9 mouse cellular contexts compared by ENCODE assay signal in the genomic region with DNA sequence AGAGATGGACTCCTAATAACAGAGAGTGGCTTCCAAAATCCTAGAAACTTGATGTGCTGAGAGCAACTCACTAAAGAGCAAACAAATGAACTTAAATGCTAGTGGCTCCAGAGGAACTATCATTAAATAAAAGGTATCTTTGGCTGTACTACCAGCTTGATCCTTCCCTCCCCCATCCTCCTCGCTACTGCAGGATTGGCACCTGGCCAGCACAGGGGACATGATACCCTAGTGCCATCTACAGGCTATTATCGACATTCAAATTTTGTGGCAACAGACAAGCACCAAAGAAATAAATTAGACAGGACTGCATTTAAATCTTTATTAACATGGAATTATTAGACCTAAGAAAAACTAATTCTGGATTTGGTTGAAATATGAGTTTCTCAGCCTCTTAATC. TPM values are rescaled to one million over a fixed set of nuclear protein-coding genes. Genes with fewer than 3 reads are reported as not detected.
DNase-seq lines count a peak whose midpoint lies in the region; ATAC-seq and TF ChIP-seq lines count a peak whose summit lies in the region.
"Had no signal": no experiment of that assay in that cellular context is flagged by ENCODE, and none has a peak within 500 bp of the region (broad histone marks: within the 10 kb centered on the region; RNA-seq: fewer than 3 reads in every experiment).

No protein-coding gene starts in this region.

- no peaks in the 10 kb centered on the region for H3K36me3 ChIP-seq in kidney, adult 2 months (ENCODE audit: control insufficient read depth, insufficient read depth, low read length)
- no peaks in the 10 kb centered on the region for H3K36me3 ChIP-seq in hindbrain, postnatal 0 days (ENCODE audit: insufficient read depth, low read length)
- peaks cover 9% of the 10 kb centered on the region; the same call in 1 of the 2 replicates for H3K36me3 ChIP-seq in neural tube, embryonic 12.5 days

- TF ChIP-seq CTCF in kidney, adult 2 months (conservative IDR thresholded peaks at IDR 0.05; ENCODE audit: insufficient read depth, insufficient read length, low read depth, low read length), result peak; percentile 58
- TF ChIP-seq CTCF in hindbrain, postnatal 0 days (IDR thresholded peaks at IDR 0.05; ENCODE audit: low read depth), result peak; percentile 92

- H3K4me1 ChIP-seq in kidney, adult 2 months (ENCODE audit: control insufficient read depth, insufficient read depth, low read length), result no peaks in the 10 kb centered on the region
- peaks cover 6% of the 10 kb centered on the region; the same call in 1 of the 2 replicates for H3K4me1 ChIP-seq in hindbrain, postnatal 0 days (ENCODE audit: insufficient read depth, low read length)
- H3K4me1 ChIP-seq in neural tube, embryonic 12.5 days, result peaks cover 5% of the 10 kb centered on the region; the same call in 1 of the 2 replicates

- H3K9ac ChIP-seq in hindbrain, postnatal 0 days (replicated peaks; ENCODE audit: low read length), result no peak overlapping the region
- H3K9ac ChIP-seq in neural tube, embryonic 12.5 days, result no peak overlapping the region

- DNase-seq in kidney, adult 2 months, result peak; percentile 30
- no peak for DNase-seq in kidney, adult 11 months
- peak; percentile 93 to 96 for DNase-seq in cerebellum, postnatal 10 days
- DNase-seq in frontal cortex, postnatal 10 days (ENCODE audit: low spot score in 2 of 2), result peak; percentile 64 to 69
- DNase-seq in hindbrain, postnatal 0 days (ENCODE audit: low spot score), result peak; percentile 93
- DNase-seq in left cerebral cortex, postnatal 4 days, result peak; percentile 85
- DNase-seq in yolk sac, embryonic 10.5 days (ENCODE audit: low spot score), result no peak

- peak; percentile 78; the same call in 1 of the 2 replicates for ATAC-seq in hindbrain, postnatal 0 days
- ATAC-seq in neural tube, embryonic 12.5 days (ENCODE audit: low FRiP score, low read depth), result peak; percentile 76

- intact Hi-C loops in left cerebral cortex, postnatal 4 days (cut with DNase I), result loop anchor here (10.0 kb wide), 2 partner anchors 170 to 570 kb away; no protein-coding TSS in a partner anchor

- TF ChIP-seq POLR2A in kidney, adult 2 months (IDR thresholded peaks at IDR 0.05; ENCODE audit: low read depth, low read length), result no peak

- H3K4me2 ChIP-seq in hindbrain, postnatal 0 days (ENCODE audit: low read depth, low read length), result peak overlapping the region; percentile 86
- H3K4me2 ChIP-seq in neural tube, embryonic 12.5 days (replicated peaks), result peak overlapping the region; percentile 35; the same call in 1 of the 2 replicates

- 1% methylated on average over 2 of the region's 2 CpGs for WGBS in kidney, adult 2 months
- 2% methylated on average over 2 of the region's 2 CpGs for WGBS in hindbrain, postnatal 0 days
- 8% methylated on average over 2 of the region's 2 CpGs for WGBS in neural tube, embryonic 12.5 days

- H3K27me3 ChIP-seq in kidney, adult 2 months (replicated peaks; ENCODE audit: control insufficient read depth, insufficient read depth, low read length), result no peaks in the 10 kb centered on the region
- no peaks in the 10 kb centered on the region for H3K27me3 ChIP-seq in hindbrain, postnatal 0 days (ENCODE audit: insufficient read depth, low read length)
- no peaks in the 10 kb centered on the region for H3K27me3 ChIP-seq in neural tube, embryonic 12.5 days (replicated peaks)

- H3K9me3 ChIP-seq in hindbrain, postnatal 0 days (ENCODE audit: low read length), result no peaks in the 10 kb centered on the region
- H3K9me3 ChIP-seq in neural tube, embryonic 12.5 days, result no peaks in the 10 kb centered on the region

- no peak overlapping the region for H3K27ac ChIP-seq in kidney, adult 2 months (ENCODE audit: insufficient read depth, low read depth, low read length)
- H3K27ac ChIP-seq in hindbrain, postnatal 0 days, result no peak overlapping the region
- H3K27ac ChIP-seq in neural tube, embryonic 12.5 days, result no peak overlapping the region
- H3K27ac ChIP-seq: macrophage had no signal

- no peak overlapping the region for H3K4me3 ChIP-seq in kidney, adult 2 months (ENCODE audit: insufficient read depth, low read depth, low read length)
- H3K4me3 ChIP-seq in hindbrain, postnatal 0 days (ENCODE audit: low read length), result peak overlapping the region; percentile 30
- no peak overlapping the region for H3K4me3 ChIP-seq in neural tube, embryonic 12.5 days

RNA-seq across cellular contexts. Expression of gene Pcdh9, which starts 6.0 kb away (rescaled TPM):
- 0.30 and 0.73 TPM in 2 replicates for polyA plus RNA-seq in kidney, adult 2 months (2012; rRNA removed)
- total RNA-seq in hindbrain, postnatal 0 days (2014; rRNA removed), result 129 and 178 TPM in 2 replicates
- polyA plus RNA-seq in hindbrain, postnatal 0 days (2015; fragmentation: Nextera tagmentation; extraction: Ambion mirVana), result 147 and 149 TPM in 2 replicates
- 100 to 1,000 TPM; 177 to 178 TPM for total RNA-seq in left cerebral cortex, postnatal 4 days (2021)
- 76.6 and 86.2 TPM in 2 replicates for polyA plus RNA-seq in neural tube, embryonic 12.5 days (2016; fragmentation: Nextera tagmentation; extraction: Ambion mirVana)
- polyA plus RNA-seq: macrophage had no signal

Comparison
In these comparisons a context has a peak if more than half of its experiments do, and no peak if none do; other contexts are left out.
1. DNase-seq: peak in kidney, adult 2 months (single experiment), cerebellum, postnatal 10 days (2 of 2), frontal cortex, postnatal 10 days (2 of 2), hindbrain, postnatal 0 days (single experiment) and left cerebral cortex, postnatal 4 days (single experiment); none in kidney, adult 11 months (single experiment) and yolk sac, embryonic 10.5 days (single experiment).
2. RNA of gene Pcdh9, which starts 6.0 kb away (polyA plus RNA-seq): 147 to 149 TPM in hindbrain, postnatal 0 days and 76.6 to 86.2 TPM in neural tube, embryonic 12.5 days; 0.30 to 0.73 TPM in kidney, adult 2 months; every median in the first group is over 10 times any median in the second.